Mouse (Mus musculus) left cerebral cortex, postnatal 25 days (tissue): ENCODE measurements around the gene Vps35. TPM values are rescaled to one million over a fixed set of nuclear protein-coding genes. Genes with fewer than 3 reads are reported as not detected.
A peak's percentile ranks its signal among the peaks of the same experiment; 100 is the strongest.

ENCODE experiments used
- DNase-seq, 2 experiments: peaks; one replicate each; pipeline ENCODE4 v3.0.0; 2022; ENCODE audit warnings: low spot score in 2 of 2, mixed read lengths in 1 of 2
- intact Hi-C: fragments of 180-260 bp; cut with DNase I; formaldehyde crosslinking; loops from one replicate; pipeline ENCODE4 v1.15.1; 2025
- total RNA-seq, 2 experiments: library from RNA; stranded (reverse); gene quantifications; 2 replicates each; pipeline ENCODE4 v1.2.3; 2021

Gene Vps35
- total RNA-seq, 2 experiments from 2014 or later, result 137 to 143 TPM

- no peak for DNase-seq
- intact Hi-C loops, result no loop called here
Measured at GRCm38 (mm10) chr8:85225688-85226087, 73.9 kb downstream of the Vps35 start, which contains the start of gene Olfr371. Olfr371 (plus strand) TSS chr8:85225988.

DNA sequence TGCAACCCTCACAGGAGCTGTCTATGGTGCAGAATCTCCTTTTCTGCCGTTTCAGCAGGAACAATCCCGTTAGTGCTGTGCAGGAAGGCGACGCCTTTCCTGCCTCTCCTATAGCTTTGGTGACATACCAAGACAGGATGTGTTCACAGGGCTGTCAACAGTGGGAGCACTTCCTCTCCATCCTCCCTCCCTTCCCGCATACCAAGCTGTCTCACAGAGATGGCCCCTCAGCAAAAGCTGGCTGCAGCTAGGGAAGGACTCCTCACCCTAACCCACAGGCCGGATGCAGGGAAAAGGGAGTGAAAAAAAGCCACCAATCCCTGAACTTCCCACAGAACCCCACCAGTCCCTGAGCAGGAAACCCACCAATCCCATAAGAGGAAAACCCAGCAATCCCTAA lies 78.6 kb downstream of the Vps35 start:
- peak in 1 of 2 experiments; percentile 1 for DNase-seq
- intact Hi-C loops, result no loop called here

DNA sequence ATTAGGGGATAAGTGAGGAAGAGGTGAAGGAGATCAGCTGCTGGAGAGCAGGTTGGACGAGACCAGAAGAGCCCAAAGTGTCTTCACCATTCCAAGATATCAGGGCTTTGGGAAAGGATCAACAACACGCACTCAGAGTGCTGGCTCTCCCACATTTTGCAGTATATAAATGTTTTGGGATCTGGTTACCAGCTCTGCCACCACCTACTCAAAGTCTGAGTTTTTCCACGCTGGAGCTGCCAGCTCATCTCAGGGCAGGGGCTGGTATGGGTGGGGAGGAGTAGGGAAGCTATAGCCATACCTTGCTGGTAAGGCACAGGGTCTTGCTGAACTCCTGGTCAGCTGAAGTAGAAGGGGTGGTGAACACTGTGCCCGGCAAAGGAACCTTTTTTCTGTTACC lies 79.4 kb downstream of the Vps35 start:
- peak in 1 of 2 experiments; percentile 55 for DNase-seq
- intact Hi-C loops, result no loop called here

Other genes starting within 250 kb of the Vps35 start
- 10 to 100 TPM; 23.9 to 24.0 TPM for gene Fbxw9, start 239.7 kb downstream of the Vps35 start, total RNA-seq
- 1 to 10 TPM in 1 of 2 experiments, not detected in 1; 1.4 TPM for gene Gm5741, start 231.8 kb downstream of the Vps35 start, total RNA-seq
- gene Dhps, start 228.0 kb downstream of the Vps35 start, total RNA-seq, result 10 to 100 TPM; 54.3 to 64.3 TPM
- gene Wdr83os, start 219.1 kb downstream of the Vps35 start, total RNA-seq, result 10 to 100 TPM; 49.8 to 54.5 TPM
- gene Wdr83, start 218.5 kb downstream of the Vps35 start, total RNA-seq, result 10 to 100 TPM; 24.2 to 26.3 TPM
- 10 to 100 TPM; 38.8 to 39.3 TPM for gene Man2b1, start 216.5 kb downstream of the Vps35 start, total RNA-seq
- 1 to 10 TPM; 6.9 to 7.7 TPM for gene Zfp791, start 176.7 kb downstream of the Vps35 start, total RNA-seq
- gene Cks1brt, start 147.9 kb downstream of the Vps35 start, total RNA-seq, result not detected
- gene Olfr371, start 73.8 kb downstream of the Vps35 start, total RNA-seq, result not detected
- 10 to 100 TPM; 27.1 to 31.9 TPM for gene Orc6, start 170 bp downstream of the Vps35 start, total RNA-seq
- gene Mylk3, start 86.5 kb upstream of the Vps35 start, total RNA-seq, result 1 to 10 TPM; 2.2 to 2.6 TPM
- 10 to 100 TPM; 12.9 to 13.8 TPM for gene 4921524J17Rik, start 133.0 kb upstream of the Vps35 start, total RNA-seq
- gene Gpt2, start 192.8 kb upstream of the Vps35 start, total RNA-seq, result 10 to 100 TPM; 52.8 to 60.2 TPM